Mouse (Mus musculus) C2C12 (cell line): ENCODE measurements around the gene Adgrf5.

Experiments
- CTCF ChIP-seq: IDR thresholded peaks from one replicate; pipeline ENCODE4 v1.5.1; 2011; ENCODE audit not compliant: control insufficient read depth, insufficient read depth, insufficient read length
- MAX ChIP-seq: IDR thresholded peaks from one replicate; pipeline ENCODE4 v1.6.1; 2011; ENCODE audit warnings: mild to moderate bottlenecking, control low read depth

- TF ChIP-seq MAX (no peak), CTCF (no peak)
Measured at GRCm38 (mm10) chr17:43474775-43475174, 114.5 kb downstream of the Adgrf5 start.
